Mouse (Mus musculus): Measurements from ENCODE around the gene Lrrc28.

GRCm38 (mm10) chr7:67673656-67674055 lies 28.6 kb upstream of the Lrrc28 start:
- no peak for TF ChIP-seq CTCF (IDR thresholded peaks at IDR 0.05; ENCODE audit: low read depth, low read length)
- TF ChIP-seq POLR2A (IDR thresholded peaks at IDR 0.05; ENCODE audit: extremely low read depth, insufficient read depth, low read length): no peak
